Mouse (Mus musculus) liver, embryonic 14.5 days (tissue): Measurements from ENCODE around the gene Ddost.

Source experiments
- CTCF ChIP-seq: IDR thresholded peaks from 2 replicates; pipeline ENCODE4 v1.5.1; 2016; ENCODE audit warnings: antibody characterized with exemption, low read depth, control low read depth
- EP300 ChIP-seq: IDR thresholded peaks from 2 replicates; pipeline ENCODE4 v1.6.1; 2016; ENCODE audit warnings: antibody characterized with exemption, low read depth

- TF ChIP-seq EP300 (no peak), CTCF (no peak)
Measured at GRCm38 (mm10) chr4:138361370-138361821, 56.9 kb downstream of the Ddost start.
